Mouse (Mus musculus) kidney, postnatal 0 days (tissue): ENCODE measurements at regions not wholly inside any gene's neighbourhood (a gene's known extent, or its start where the extent isn't known, plus 50 kb on each side); places are given as distances from the start of the nearest gene placed in this dataset.

ENCODE experiments used
- ATAC-seq: fragments of 200-750 bp; cut with Nextera tagmentation; replicated peaks from 2 replicates; pipeline ENCODE4 v1.8.0; 2017; ENCODE audit warnings: low read depth, moderate number of reproducible peaks, moderate TSS enrichment, moderate library complexity; ENCODE audit not compliant: low FRiP score
- DNase-seq: peaks from one replicate; pipeline ENCODE4 v3.0.0-alpha.2; 2016; ENCODE audit warnings: low spot score
- H3K27ac ChIP-seq: fragments of 300-500 bp; sonication (generic); 2 replicates; pipeline ENCODE4 v1.5.1; 2014; ENCODE audit warnings: mild to moderate bottlenecking
- H3K27me3 ChIP-seq: fragments of 300-500 bp; sonication (generic); 2 replicates; pipeline ENCODE4 v1.6.1; 2014; ENCODE audit warnings: low read length, mixed read lengths; ENCODE audit not compliant: insufficient read depth
- H3K36me3 ChIP-seq: fragments of 300-500 bp; sonication (generic); 2 replicates; pipeline ENCODE4 v1.6.1; 2014; ENCODE audit warnings: low read length, mixed read lengths; ENCODE audit not compliant: insufficient read depth
- H3K4me1 ChIP-seq: fragments of 300-500 bp; sonication (generic); replicated peaks from 2 replicates; pipeline ENCODE4 v1.6.1; 2014; ENCODE audit warnings: antibody characterized with exemption, low read length, mixed read lengths; ENCODE audit not compliant: insufficient read depth
- H3K4me2 ChIP-seq: fragments of 300-500 bp; sonication (generic); 2 replicates; pipeline ENCODE4 v1.6.1; 2014; ENCODE audit warnings: mild to moderate bottlenecking, low read length, moderate library complexity, mixed read lengths
- H3K4me3 ChIP-seq: fragments of 300-500 bp; sonication (generic); replicated peaks from 2 replicates; pipeline ENCODE4 v1.5.1; 2014; ENCODE audit warnings: low read depth, low read length
- H3K9ac ChIP-seq: fragments of 300-500 bp; sonication (generic); 2 replicates; pipeline ENCODE4 v1.6.1; 2014; ENCODE audit warnings: low read depth, low read length
- H3K9me3 ChIP-seq: fragments of 300-500 bp; sonication (generic); replicated peaks from 2 replicates; pipeline ENCODE4 v1.6.1; 2016; ENCODE audit warnings: low read length, inconsistent platforms, mixed read lengths
- CTCF ChIP-seq: IDR thresholded peaks from 2 replicates; pipeline ENCODE4 v1.5.1; 2016; ENCODE audit warnings: antibody characterized with exemption, low read depth, mild to moderate bottlenecking, moderate library complexity
- WGBS: fragments of 180-500 bp; shearing (Covaris S2); extraction: QIAGEN DNeasy Blood & Tissue Kit; methylation state at CpG from one replicate; pipeline ENCODE4 v1.1.7; 2014; 5-methylcytosine and 5-hydroxymethylcytosine counted together

DNA sequence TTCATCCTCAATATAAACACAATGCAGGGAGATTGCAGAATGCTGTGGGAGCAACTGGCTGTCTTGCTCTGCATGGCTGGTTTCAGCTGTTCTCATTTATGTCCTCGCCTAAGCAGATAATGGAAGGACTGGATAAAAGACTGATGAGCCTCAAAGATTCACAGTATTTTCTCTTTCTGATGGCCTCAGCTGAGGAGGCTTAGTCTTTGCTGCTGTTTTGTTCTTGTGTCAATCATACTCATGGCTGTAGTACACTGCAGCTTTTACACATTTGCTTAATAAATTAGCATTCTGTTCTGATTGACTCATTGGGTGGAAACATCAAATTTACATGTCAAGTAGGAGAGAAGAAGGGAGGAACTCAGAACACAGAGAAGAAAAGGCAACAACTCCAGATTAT, 503.6 kb upstream of the Plxna2 start:
- no peaks in the 10 kb centered on the region for H3K9me3 ChIP-seq
- ATAC-seq = no peak
- 54% methylated on average over 1 of the region's 1 CpGs for WGBS

GRCm38 (mm10) chr1:194111931-194112330, 506.1 kb upstream of the Plxna2 start:
- Histone ChIP-seq H3K4me2 (no peak overlapping the region), H3K4me3 (no peak overlapping the region), H3K36me3 (no peaks in the 10 kb centered on the region), H3K9me3 (no peaks in the 10 kb centered on the region), H3K27ac (no peak overlapping the region), H3K9ac (no peak overlapping the region), H3K27me3 (no peaks in the 10 kb centered on the region), H3K4me1 (no peaks in the 10 kb centered on the region)
- DNase-seq (no peak), ATAC-seq (no peak)
- TF ChIP-seq CTCF = no peak
- WGBS = 81% methylated on average over 2 of the region's 2 CpGs

More for the DNA sequence above, 503.6 kb upstream of the Plxna2 start:
- Histone ChIP-seq H3K27ac (no peak overlapping the region), H3K36me3 (no peaks in the 10 kb centered on the region), H3K4me1 (no peaks in the 10 kb centered on the region), H3K27me3 (no peaks in the 10 kb centered on the region), H3K4me3 (no peak overlapping the region), H3K4me2 (no peak overlapping the region), H3K9ac (no peak overlapping the region)
- DNase-seq = no peak
- no peak for TF ChIP-seq CTCF

DNA sequence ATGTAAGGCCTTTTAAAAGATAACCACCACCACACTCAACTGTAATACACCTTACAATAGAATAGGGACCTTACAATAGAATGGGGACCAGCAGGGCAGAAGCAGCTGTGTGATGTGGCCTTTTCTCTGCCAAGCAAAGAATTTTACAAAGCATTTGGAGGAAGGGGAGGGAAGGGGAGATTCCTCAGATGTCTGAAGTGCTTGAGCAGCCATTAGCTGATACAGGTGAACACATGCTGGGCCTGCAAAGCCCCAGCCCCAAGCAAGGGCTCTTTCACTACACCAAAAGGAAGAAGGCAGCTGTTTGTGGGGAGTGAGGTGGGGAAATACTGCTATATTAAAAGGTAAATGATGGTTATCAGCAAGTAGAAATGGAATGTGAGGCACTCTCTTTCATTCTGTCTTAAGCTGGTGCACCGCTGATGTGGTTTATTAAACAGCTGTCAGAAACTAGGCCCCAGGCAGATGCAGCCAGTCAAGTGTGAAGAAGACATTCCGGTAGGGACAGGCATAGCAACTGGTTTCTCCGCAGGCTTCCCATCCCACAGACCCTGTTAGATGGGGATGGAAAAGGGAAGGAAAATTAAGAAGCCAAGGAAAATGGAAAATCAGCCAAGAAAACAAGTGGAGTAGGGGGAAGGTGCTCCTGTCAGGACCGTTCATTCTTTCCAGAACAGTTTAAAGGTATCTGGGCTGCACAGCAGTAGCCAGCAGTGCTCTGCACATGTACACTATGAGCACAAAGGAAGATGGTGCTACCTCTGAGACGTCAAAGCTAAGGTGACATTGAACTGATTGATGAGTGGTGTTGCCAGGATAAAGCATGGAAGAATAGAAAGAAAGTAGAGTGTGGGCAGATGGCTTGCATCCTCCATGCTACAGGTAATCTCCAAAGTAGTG, 508.6 kb upstream of the Plxna2 start:
- no peak overlapping the region for H3K4me3 ChIP-seq
- no peak overlapping the region for H3K4me2 ChIP-seq
- H3K9me3 ChIP-seq = no peaks in the 10 kb centered on the region
- TF ChIP-seq CTCF = no peak
- no peaks in the 10 kb centered on the region for H3K36me3 ChIP-seq
- H3K27ac ChIP-seq = no peak overlapping the region
- H3K9ac ChIP-seq = no peak overlapping the region
- no peak for DNase-seq
- H3K27me3 ChIP-seq = no peaks in the 10 kb centered on the region
- no peak for ATAC-seq
- 39% methylated on average over 5 of the region's 5 CpGs for WGBS
- H3K4me1 ChIP-seq = no peaks in the 10 kb centered on the region

- TF ChIP-seq CTCF = no peak
- Histone ChIP-seq H3K9me3 (no peaks in the 10 kb centered on the region), H3K4me2 (no peak overlapping the region), H3K9ac (no peak overlapping the region), H3K36me3 (no peaks in the 10 kb centered on the region), H3K4me1 (no peaks in the 10 kb centered on the region), H3K27ac (no peak overlapping the region), H3K27me3 (no peaks in the 10 kb centered on the region), H3K4me3 (no peak overlapping the region)
- DNase-seq (no peak), ATAC-seq (no peak)
- 60% methylated on average over 2 of the region's 2 CpGs for WGBS
These were observed 509.9 kb upstream of the Plxna2 start for GRCm38 (mm10) chr1:194108132-194108531.

DNA sequence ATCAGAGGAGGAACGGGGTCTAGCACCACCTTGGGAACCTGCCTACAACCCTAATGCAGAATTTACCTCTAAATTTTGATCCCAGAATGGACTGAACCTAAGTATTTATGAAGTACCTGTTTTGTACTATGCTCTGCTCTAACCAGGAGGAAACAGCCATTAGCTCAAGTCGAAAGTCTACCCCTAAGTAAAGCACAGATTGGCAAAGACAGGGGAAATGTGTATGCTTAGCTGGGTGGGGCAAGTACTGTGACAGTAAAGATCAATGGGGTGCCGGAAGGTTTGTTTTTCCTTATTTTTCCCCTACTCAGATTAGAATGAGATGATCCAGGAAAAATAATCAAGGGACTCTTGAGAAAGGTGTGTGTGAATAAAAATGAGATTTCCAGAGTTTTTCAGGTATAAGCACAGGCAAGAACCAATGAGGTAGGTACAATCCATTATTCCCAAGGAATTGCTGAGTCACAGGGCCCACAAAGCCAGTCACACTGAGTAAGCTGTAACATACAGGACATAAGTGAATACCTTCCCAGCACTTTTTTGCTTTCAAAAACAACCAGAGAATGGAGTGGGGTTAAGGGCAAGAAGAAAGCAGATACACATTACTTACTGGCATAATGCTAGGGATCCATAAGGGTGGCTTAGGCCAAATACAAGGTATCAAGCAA, 510.6 kb upstream of the Plxna2 start:
- no peaks in the 10 kb centered on the region for H3K4me1 ChIP-seq
- no peaks in the 10 kb centered on the region for H3K36me3 ChIP-seq
- no peak for DNase-seq
- no peak for TF ChIP-seq CTCF
- H3K4me3 ChIP-seq = no peak overlapping the region
- no peak for ATAC-seq
- H3K27me3 ChIP-seq = no peaks in the 10 kb centered on the region
- H3K4me2 ChIP-seq = no peak overlapping the region
- H3K9me3 ChIP-seq = no peaks in the 10 kb centered on the region
- whole genome bisulfite sequencing = 79% methylated on average over 3 of the region's 3 CpGs
- no peak overlapping the region for H3K9ac ChIP-seq
- no peak overlapping the region for H3K27ac ChIP-seq

DNA sequence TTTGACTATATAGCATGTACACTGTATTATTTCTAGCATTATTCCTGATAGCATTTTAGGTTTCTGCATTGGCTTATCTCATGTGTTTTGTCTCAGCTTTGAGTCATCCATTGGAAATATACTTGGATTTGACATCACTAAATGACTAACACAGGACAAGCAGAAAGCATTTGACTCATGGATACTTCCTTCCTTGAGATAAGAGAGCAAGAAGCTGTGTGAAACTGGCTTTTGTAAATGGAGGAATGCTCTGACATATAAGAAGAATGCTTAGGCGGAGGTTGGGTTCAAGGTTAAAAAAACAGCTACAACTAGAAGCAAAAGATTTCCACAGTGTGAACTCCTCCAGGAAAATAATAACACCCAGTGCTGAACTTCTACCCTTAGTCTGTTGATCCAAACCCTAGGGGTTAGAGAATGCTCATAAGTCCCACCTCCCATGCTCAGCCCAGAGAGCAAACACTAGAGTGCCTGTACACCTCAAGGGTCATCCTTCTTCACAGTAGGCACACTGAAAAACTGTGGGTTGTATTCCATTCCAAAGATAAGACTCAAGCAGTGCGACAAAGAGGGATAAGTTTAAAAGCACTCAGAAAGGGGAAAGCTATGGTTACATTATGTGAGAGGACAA, 528.0 kb upstream of the Plxna2 start:
- Histone ChIP-seq H3K4me3 (no peak overlapping the region), H3K9me3 (no peaks in the 10 kb centered on the region), H3K4me2 (no peak overlapping the region), H3K27me3 (no peaks in the 10 kb centered on the region), H3K27ac (no peak overlapping the region), H3K4me1 (no peaks in the 10 kb centered on the region), H3K36me3 (no peaks in the 10 kb centered on the region), H3K9ac (no peak overlapping the region)
- 38% methylated on average over 2 of the region's 2 CpGs for WGBS
- no peak for ATAC-seq
- TF ChIP-seq CTCF = no peak
- DNase-seq = peak; percentile 67
